Mouse (Mus musculus): Measurements from ENCODE around the gene Nkg7.
"Not testable (repeated sequence)": the region's sequence is repeated elsewhere in the genome, so short reads cannot be mapped to it uniquely, and the experiment has no call there.

Gene Nkg7

DNA sequence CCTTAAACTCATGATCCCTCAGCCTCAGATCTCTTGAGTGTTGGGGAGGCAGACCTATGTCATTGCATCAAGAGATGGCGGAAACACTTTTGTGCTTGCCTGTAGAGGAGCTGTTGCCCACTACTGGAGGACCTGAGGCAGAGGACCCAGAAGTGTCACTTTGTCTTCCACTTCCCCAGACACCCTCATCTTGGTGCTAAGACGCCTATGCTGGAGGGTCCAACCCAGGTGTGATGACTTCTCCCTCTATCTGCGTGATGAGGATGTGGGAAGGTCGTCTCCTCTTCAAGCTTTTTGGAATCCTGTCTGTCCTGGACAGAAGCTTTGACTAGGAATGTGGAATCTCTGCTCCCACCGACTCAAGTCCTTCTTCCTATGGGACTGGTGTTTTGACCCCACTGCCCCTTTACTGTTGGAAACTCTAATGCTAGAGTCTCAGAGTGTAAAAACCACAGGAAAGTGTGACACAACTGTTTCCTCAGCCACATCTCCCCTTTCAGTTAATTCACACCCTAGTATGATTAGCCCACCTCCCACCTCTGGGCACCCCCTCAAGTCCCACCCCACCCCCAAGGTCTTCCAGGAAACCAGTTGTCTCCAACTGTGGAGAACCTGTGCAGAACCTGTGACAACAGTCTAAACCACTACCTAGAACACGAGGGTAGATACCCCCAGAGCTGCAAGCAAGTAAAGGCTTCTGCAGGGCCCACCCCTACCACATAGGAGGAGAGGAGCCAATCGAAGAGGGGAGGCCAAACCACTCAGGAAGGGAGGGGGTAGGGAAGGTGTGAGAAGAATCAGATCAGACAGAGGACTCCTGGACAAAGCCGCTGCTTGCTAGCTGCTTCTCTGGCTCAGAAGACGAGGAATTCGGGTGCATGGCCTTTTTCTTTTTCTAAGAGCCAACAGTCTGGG, at the start of gene Nkg7:
Gene Nkg7, plus strand, starts transcription at position 733 of the 915 bp plus-strand sequence.
- in situ Hi-C loops (cut with MboI), result no loop called here

DNA sequence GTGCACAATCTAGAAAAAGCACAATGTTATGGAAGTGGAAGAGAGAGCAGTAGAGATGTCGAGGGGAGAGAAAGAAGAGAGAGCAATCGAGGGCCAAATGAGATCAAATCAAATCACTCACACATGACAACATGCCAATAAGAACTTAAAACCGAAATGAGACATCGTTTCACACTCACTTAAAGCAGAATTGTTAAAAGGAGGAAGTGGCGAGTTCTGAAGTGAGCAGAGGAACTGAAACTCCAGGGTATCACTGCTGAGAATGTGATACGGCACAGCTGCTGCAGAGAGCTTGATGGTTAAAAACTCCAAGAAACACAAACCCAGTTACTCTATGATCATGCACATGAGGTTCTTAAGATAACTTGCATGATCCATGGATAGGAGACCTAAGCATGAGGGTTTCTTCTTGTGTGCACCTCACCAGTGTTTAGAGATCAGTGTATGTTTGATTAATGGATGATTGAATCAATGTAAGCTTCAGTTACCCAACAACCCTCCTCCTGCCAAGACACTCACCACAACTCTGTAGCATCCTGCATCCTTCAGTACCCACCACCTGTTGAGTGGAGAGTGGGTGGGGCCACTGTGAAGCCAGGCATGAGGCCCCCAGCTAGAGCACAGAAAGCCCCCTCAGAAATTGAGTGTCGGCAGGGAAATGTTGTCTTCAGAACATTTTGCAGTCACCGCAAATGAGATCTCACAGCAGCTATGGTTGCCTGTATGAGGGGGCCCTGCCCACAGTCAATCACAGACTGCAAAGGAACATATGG, 44.3 kb upstream of the Nkg7 start:
- in situ Hi-C loops (cut with MboI), result no loop called here

DNA sequence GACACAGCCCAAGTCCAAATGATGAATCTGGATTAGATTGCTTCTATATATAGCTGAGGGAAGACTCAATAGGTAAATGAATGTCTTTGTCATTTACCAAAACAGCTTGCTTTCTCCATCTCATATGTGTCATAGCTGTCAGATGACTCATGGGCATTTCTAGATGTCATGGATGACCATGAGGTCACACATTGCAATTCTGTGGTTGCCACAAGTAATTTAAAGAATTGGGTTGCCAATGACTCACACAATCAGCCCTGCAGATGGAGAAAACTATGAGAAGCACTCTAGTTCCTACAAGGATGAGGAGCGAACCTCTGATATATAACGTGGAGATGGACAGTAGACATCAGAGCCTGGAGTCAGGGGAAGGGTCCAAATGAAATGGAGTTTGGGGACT, 37.4 kb upstream of the Nkg7 start:
- in situ Hi-C loops (cut with MboI), result no loop called here

DNA sequence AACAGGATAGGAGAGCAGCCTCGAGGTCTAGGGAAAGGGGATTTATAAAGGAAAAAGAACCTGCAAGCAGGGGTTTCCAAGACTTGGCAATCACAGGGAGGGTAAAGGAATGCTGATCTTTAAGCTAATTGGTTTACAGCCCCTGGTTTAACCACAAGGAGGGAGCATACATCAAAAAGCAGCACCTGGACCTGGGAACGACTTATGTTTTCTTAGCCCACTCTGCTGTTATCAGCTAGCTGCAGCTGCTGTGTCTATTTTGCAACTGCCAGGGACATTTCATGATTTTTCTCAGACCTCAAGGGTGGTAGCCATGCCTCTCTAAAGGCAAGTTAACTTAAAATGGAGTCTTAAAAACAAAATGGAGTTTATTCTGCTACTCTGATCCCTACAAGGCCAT, 34.2 kb upstream of the Nkg7 start:
- in situ Hi-C loops (cut with MboI), result no loop called here

DNA sequence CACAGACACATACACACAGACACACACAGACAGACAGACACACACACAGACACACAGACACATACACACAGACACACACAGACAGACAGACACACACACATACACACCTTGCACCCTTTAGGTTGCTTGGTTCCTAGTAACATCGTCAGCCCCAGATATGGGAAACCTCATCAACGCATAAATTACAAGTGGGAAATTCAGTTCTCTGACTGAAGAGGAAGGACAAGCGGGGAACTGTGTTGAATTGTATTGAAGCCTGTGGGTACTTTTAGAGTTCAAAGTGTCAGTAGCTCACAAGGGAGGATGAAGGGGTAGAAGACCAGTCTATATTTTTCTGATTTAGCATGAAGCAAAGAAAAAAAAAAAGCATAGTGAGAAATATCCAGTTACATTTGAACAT, 29.3 kb upstream of the Nkg7 start:
- in situ Hi-C loops (cut with MboI), result no loop called here

DNA sequence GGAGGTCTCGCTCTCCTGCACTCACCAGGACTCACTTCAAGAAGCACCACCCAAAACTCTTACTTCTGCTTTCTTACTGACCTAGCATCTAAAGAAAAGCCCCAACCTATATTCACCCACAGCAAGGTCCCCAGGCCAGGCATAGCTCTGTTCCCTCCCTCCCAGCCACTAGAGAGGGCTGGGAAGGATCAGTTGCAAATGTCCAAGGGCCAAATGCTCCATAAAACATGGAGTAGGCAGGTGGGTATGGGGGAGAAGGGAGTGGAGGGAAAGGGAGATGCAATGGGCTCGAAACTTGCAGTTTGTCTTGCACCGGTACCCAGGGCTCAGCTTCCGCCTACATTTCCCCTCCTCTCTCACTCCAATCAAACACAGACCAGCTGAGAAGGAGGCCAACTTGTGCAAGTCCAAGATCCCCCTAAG, 28.7 kb upstream of the Nkg7 start, which contains the start of gene Siglecg:
Gene Siglecg, plus strand, starts transcription at position 74 of the 423 bp plus-strand sequence.
- in situ Hi-C loops (cut with MboI), result no loop called here

DNA sequence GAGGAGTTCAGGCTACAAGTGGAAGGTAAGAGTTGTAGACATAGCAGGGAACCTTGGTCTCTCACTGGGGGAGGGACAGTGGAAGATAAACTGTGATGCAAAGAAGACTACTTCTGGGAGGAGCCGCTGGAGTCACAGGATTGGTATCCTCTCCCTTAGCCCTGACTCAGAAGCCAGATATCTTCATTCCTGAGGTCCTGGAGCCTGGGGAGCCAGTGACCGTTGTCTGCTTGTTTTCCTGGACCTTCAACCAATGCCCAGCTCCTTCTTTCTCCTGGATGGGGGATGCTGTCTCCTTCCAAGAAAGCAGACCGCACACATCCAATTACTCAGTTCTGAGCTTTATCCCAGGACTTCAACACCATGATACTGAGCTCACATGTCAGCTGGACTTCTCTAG, 27.8 kb upstream of the Nkg7 start:
- in situ Hi-C loops (cut with MboI), result no loop called here

DNA sequence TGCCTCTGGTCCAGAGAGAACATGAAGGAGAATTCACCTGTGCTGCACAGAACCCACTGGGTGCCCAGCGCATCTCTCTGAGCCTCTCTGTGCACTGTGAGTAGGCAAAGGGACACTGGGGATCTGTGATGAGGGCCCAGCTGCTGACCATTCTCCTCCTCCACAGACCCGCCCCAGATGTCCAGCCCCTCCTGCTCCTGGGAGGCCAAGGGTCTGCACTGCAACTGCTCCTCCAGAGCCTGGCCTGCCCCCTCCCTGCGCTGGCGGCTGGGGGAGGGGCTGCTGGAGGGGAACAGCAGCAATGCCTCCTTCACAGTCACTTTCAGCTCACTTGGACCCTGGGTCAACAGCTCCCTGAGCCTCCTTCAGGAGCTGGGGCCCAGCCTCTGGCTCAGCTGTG, 25.1 kb upstream of the Nkg7 start:
- in situ Hi-C loops (cut with MboI), result not testable (repeated sequence)

DNA sequence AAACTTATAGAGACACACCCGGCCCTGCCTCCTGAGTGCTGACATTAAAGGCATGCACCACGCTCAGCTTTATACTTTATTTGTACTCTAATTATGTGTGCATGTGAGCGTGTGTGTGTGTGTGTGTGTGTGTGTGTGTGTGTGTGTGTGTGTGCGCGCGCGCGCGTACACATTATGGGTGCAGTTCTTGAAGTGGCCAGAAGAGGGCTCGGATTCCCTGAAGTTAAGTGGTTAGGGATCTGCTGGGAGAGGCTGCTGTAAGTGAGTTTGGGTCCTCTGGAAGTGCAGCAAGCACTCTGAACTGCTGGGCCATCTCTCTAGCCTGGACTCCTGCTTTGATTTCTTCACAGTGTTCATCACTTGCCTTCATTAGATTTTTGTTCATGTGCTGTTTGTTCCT, 19.6 kb upstream of the Nkg7 start:
- in situ Hi-C loops (cut with MboI), result no loop called here

DNA sequence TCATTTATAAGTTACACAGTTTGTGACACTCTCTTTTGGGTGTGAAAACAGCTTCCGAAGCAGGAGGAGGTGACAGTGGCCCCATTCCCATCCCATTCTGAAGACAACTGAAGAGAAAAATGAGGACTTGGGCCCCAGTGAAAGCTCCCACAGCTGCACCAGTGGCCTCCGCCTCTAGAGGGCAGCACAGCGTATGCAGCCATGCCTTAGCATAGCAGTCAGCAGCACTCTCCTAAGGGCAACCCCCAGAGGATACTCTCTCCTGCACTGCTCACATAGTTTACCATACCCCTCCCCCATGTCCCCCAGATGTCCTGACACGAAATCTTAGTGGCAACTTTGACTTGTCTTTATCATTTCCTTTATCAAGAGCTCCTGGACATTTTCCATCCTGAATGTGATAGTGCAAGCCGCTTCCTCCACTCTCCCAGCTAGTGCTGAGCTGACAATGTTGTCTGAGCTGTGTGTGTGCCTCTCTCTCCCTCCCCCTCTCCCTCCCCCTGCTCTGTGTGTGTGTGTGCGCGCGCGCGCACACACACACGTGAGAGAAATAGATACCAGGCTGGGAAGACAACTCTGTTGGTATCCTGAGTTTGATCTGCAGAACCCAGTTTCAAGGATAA, 13.8 kb upstream of the Nkg7 start:
- in situ Hi-C loops (cut with MboI), result no loop called here

DNA sequence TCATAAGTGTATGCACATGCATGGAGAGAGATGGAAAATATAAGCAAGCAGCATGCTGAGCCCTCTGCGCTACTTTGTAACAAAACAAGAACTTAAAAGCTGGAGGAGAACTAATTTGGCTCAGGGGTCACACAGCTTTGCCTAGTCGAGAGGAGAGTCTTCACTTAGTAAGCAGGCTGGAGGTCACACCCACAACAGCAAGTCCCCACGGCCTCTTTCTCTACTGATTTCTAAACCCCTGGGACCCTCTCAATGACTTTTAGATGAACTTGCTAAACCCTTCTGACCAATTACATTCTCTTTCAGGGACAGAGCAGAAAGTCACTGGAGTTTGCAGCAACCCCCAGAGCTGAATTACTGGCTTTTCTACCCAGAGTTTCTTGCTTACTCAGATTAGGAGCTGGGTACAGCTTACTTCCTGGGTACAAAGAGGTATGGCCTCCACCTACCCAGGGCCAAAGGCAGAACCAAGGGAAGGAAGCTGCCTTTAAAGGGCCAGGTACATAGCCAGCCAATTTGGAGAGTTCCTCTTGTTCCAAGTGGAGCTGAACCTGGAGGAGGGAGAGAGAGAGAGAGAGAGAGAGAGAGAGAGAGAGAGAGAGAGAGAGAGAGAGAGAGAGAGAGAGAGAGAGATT, 12.8 kb upstream of the Nkg7 start:
- in situ Hi-C loops (cut with MboI), result no loop called here

DNA sequence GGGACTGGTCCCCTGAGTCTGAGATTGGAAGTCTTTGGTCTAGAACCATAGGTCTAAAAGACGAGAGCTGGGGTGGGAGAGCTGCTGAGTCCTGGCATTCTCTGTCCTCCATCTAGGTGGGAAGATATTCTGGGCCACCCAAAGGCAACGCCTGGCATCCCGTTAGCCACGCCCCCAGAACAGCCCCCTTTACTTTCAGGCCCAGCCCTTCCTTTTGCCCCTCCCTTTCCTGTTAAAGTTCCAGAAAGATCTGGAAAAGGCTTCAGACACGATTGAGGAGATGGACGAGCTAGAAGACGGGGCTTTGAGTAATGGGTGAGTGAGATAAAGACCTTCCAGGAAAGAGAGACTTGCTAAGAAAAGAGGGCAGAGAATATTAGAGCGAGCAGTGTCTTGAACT, 9.5 kb upstream of the Nkg7 start, which contains the start of gene Lim2:
Gene Lim2, plus strand, starts transcription at position 265 of the 400 bp plus-strand sequence.
- in situ Hi-C loops (cut with MboI), result no loop called here

DNA sequence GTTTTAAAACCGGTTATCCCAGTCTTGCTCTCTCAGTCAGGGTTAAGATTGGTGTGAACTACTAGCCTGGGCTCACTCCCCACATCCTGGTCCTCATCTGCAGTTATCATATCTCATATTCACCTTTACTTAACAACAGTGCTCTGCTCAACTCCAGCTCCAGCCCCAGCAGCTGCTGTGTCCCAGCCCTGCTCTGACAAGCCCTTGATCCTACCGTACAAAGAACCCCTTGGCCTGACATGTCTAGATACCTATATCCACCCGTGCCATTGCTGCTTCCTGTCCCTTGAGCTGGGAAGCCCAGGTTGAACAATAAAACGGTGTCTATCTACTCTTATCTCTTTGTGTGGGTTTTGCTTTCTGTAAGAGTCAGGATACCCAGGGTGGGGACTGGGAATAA, 7.4 kb upstream of the Nkg7 start:
- in situ Hi-C loops (cut with MboI), result no loop called here

DNA sequence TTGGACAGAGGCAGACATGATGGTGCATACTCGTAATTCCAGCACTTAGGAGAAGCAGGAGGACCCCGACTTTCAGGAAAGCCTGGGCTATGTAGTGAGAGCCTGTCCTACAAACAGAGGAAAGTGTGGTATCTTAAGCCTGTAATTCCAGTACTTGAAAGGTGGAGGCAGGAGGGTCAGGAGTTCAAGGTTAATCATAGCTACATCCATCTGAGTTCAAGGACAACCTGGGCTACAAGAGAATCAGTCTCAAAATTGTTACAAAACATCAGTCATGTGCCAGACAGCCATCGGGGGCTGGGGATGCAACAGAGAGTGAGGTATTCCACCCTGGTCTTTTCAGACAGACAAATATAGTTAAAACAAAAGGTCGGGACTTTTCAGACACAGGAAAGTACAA, 4.0 kb upstream of the Nkg7 start:
- in situ Hi-C loops (cut with MboI), result no loop called here

DNA sequence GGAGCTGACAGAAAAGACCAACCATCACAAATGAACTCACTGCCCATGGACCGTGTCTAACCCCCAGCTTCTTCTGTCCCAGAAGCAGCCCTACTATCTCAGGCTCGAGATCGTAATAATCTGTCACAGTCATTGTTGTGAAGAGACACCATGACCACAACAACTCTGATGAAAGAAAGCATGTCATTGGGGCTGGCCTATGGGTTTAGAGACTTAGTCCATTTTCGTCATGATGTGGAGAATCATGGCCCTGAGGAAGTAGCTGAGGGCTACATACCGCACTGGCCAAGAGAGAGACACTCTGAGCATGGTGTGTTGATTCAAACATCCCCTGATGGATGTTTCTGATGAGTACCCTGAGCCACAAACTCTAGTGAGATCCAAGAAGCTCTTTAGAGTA, 2.2 kb upstream of the Nkg7 start:
- in situ Hi-C loops (cut with MboI), result no loop called here

DNA sequence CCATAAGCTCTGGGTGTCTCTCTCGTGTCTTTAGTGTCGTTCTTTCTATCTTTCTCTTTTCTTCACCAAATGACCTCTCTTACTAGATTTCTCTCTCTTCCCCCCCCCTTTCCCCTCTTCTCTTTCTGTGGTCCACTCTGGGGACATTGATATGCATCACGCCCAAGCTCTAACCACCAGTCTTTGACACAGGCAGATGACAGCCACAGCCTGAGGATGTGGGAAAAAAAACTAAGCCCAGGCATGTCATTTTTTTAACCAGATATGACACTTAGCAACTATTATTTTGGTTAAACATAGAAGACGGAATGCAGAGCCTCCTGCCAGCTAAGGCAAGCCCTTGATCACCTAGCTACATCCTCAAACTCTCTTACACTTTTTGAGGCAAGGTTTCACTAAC, 1.7 kb downstream of the Nkg7 start:
- in situ Hi-C loops (cut with MboI), result no loop called here

DNA sequence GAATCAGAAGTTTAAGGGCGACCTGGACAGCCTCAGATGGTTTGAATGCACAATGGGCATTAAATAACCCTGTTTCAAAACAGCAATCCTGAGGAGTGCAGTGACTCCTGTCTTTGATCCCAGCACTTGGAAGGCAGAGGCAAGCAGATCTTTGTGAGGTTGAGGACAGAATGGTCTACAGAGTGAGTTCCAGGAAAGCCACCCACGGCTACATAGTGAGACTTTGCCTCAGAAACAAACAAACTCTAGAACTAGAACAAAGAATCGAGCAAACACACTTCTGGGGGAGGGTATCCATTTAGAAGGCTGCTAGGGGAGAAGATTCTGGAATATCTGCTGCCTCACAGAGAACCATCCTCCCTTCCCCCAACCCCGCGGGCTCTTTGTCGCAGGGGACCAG, 3.6 kb downstream of the Nkg7 start, which contains the start of gene Cldnd2:
Gene Cldnd2, plus strand, starts transcription at position 301 of the 400 bp plus-strand sequence.
- in situ Hi-C loops (cut with MboI), result no loop called here

DNA sequence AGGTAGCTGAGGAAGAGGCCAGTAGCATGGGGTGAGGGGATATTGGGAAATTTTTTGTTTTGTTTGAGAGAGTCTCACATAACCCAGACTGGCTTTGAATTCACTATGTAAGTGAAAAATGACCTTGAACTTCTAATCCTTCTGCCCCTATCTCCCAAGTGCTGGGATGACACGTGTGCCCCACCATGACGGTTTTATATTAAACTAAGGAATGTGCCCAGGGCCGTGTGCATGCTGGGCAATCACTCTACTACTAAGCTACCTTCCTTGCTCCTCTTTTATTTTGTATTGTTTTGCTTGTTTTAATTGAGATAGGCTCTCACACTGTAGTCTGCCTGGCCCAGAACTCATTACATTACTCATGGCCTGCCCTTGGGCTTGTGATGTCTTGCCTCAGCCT, 4.2 kb downstream of the Nkg7 start:
- in situ Hi-C loops (cut with MboI), result no loop called here

DNA sequence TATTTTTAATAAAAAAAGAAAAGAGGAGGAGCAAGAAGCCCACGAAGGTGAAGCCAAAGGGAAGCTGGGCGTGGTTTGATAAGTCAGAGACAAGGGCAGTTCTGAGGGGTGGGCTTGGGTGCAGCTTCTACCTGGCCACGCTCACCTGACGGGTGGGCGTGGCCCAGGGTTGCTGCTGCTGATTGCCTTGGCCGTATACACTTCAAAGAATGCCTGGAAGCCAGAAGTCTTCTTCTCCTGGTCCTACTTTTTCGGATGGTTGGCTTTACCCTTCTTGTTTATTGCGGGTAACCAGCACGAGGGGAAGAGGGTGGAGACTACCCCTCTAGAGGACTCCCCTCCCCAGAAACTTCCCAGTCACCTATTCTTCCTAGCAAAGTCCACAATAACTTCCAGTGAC, 5.8 kb downstream of the Nkg7 start:
- in situ Hi-C loops (cut with MboI), result no loop called here

DNA sequence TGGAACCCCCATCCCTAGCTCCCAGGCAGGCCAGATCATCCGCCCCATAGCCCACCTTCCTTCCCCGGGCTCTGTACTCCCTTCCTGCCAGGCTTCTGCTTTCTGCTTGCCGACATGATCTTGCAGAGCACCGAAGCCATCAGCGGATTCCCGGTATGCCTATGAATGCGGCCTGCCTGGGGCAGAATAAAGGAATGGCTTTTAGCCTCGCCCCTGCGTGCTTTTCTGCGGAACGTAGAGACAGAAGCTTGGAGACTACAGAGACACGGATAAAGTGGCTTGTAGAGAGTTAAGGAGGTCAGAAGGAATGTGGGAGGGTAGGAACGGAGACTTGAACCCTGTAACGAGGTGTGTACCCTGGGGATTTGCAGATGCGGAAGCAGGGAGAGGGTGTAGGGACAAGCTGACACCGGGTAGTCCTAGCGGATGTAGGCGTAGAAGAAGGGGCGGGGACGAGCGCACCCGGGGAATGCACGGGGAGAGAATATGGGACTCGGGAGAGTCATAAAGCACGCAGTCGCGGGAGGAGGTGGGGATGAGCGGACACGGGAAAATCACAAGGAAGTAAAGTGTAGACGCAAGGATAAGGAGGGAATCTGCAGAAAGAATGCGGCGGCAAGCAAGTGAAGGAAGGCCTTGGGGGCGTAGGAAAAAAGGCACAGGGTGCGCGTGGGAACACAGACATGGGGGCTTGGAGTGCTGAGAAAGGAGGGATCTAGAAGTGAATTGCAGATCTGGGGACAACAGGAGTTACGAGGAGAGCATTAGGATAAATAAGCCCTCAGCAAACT, 6.4 kb downstream of the Nkg7 start:
- in situ Hi-C loops (cut with MboI), result no loop called here

DNA sequence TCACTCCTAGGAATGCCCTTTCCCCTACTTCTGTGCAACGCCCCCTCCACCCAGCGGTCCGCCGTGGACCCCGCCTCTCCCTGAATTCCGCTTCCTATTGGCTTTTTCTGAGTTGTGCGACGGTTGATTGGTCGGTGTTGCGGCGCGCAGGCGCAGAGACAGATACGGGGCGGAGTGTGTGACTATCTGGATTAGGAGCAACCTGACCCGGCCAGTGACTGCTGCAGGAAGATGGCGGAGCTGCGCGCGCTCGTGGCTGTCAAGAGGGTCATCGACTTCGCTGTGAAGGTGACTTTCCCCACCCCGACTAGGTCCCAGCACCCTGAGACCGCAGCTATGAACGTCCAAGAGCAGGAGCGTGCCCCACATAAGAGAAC, 7.0 kb downstream of the Nkg7 start, which contains the start of the genes Etfb and Gm45233:
Gene Etfb, plus strand, starts transcription at position 167 of the 377 bp plus-strand sequence.
Gene Gm45233, plus strand, starts transcription at position 212 of the 377 bp plus-strand sequence.
- in situ Hi-C loops (cut with MboI), result no loop called here

Measured in mature B cell (primary cell).